Mouse (Mus musculus) megakaryocyte-erythroid progenitor cell, adult 5-6 weeks (primary cell): ENCODE data around the gene Sobp. TPM values are rescaled to one million over a fixed set of nuclear protein-coding genes. Genes with fewer than 3 reads are reported as not detected.

Source experiments
- ATAC-seq: replicated peaks from 2 replicates; pipeline ENCODE4 v1.8.0; 2016; ENCODE audit warnings: mild to moderate bottlenecking, inconsistent platforms; ENCODE audit not compliant: severe bottlenecking, poor library complexity, low FRiP score, low TSS enrichment
- total RNA-seq, 2 experiments: library from RNA; stranded (forward) in 1 of 2; stranded (reverse) in 1 of 2; fragments of 200-1000, 215-1000 nt in 1 of 2; fragments of >200 nt in 1 of 2; fragmentation: Nextera tagmentation in 1 of 2; gene quantifications; 2 replicates each; pipeline ENCODE4 v1.2.3; 2014 to 2017

Sobp gene
- total RNA-seq, 2 experiments from 2014 or later, result not detected

DNA sequence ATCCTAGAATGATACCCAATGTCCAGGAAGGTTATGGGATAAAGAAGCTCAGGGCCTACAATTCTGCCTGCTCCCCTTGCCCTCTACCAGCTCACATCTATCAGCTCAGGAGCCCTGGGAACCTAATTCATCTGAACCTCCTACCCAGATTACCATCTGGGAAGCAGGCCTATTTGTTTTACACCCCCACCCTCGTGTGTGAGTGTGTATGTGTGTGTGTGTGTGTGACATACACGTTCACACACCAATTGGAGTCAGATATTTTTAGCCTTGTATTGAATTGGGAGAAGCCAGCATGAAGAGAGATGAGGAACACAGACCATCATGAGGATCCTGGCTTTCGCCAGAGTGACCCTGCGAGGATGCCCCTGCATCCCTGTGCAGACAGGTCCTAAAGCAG lies 77.7 kb downstream of the Sobp start:
- ATAC-seq, result no peak

DNA sequence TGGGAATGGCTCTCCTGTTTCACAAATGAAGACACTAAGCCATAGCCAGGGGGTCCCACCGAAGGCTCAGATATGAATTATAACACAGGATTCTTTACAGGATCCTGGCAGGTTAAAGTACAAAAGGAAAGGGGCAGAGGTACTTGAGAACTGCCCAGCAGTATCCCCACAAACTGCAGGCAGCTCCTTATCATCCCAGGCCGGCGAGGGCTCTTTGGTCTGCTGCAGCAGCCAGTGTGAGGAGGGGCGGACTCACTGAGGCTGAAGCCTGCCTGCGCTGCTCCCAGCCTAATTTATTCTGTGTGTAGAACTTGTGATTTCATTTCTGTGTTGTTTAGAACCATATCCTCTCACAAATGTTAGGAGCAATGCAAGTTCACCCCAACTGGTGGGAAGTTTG lies 79.8 kb downstream of the Sobp start:
- no peak for ATAC-seq

GRCm38 (mm10) chr10:43093440-43093839 lies 80.9 kb downstream of the Sobp start:
- no peak for ATAC-seq

GRCm38 (mm10) chr10:43090040-43090439 lies 84.3 kb downstream of the Sobp start:
- ATAC-seq, result 0 out of 2 replicates have a peak, but pooled peaks have one; percentile 57

GRCm38 (mm10) chr10:43087421-43087820 lies 86.9 kb downstream of the Sobp start:
- no peak for ATAC-seq

DNA sequence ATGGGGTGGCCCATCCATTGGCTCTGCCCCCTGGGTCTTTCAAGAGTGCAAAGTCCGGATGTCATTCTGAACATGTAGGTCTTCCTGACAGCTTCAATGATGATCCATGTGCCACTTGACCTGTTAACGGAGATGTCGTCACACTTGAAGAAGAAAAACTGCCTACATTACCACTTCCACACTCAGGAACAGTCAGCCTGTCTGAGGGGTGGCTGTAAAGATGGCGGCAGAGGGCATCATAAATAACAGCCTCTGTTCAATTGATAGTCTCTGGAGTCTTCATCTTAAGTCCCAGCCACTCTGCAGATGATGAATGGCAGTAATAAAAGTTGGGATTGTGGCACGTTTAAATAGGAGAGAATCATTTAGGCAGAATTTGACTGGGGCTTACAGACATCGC lies 87.4 kb downstream of the Sobp start:
- ATAC-seq, result no peak

- ATAC-seq, result no peak
Measured at GRCm38 (mm10) chr10:43084087-43084366, 90.3 kb downstream of the Sobp start.

- ATAC-seq, result no peak
Measured at GRCm38 (mm10) chr10:43083288-43084086, 90.8 kb downstream of the Sobp start.

GRCm38 (mm10) chr10:43081316-43081715 lies 93.0 kb downstream of the Sobp start:
- no peak for ATAC-seq

DNA sequence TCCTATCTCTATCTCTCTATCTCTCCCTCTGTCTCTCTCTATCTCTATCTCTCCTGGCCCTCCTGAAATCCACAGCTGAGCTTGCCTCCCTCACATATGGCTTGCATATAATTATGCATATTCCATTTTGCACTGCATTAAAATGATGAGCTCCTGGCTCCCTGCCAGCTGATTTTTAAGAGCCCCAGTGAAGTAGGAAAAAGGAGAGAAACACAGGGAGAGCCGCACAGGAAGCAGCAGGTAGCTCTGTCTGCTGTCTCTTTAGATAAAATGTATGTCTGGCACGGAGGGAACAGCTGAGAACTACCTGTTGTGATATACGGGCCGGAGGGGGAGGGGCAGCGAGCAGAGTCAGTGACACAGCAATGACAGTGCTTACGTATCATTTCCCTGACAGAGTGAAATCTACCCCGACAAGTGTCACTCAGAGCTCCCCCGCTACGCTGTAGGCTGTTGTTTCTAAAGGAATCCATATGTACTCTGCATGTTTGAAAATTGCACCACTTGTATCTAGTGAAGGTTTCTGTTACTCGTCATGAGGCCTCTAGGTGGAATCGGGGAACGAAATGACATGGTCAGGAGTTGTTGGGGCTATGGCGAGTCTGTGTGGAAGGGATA lies 98.7 kb downstream of the Sobp start:
- ATAC-seq, result no peak

DNA sequence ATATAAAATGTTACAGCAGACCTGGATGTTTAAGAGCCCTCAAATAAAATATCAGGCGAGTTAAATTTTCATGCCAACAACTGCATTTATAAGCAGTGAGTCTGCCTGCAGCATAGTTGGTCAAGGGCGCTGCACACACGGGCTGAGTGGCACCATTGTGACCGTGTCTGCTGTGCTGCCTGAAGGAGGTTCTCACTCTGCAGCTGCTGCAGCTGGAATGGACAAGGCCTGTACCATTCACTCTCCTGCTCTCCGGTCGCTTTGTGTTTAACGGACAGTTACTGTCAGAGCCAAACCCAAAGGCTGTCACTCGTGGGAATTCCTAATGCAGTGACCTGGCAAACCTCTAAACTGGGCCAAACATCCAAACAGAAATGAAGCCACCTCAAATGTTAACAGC lies 101.0 kb downstream of the Sobp start:
- ATAC-seq, result no peak

- no peak for ATAC-seq
Measured at GRCm38 (mm10) chr10:43070893-43071292, 103.4 kb downstream of the Sobp start.

DNA sequence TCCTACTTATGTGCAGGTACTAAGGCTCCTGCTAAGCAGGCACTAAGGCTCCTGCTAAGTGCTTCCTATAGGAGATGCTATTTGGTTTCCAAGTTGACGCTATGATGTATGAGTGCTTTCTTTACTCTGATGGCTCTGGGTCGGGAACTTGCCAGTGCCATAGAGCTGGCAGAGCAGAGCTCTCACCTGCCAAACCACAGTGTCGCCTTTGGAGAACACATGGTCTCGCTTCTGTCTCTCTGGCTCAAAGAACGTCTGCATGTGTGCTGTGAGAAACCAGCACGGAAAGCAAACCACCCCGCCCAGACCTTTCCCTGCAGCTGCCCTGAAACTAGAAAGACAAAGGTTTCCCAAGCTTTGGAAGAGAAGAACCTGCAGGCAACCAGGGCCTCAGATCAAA lies 109.0 kb downstream of the Sobp start:
- no peak for ATAC-seq

DNA sequence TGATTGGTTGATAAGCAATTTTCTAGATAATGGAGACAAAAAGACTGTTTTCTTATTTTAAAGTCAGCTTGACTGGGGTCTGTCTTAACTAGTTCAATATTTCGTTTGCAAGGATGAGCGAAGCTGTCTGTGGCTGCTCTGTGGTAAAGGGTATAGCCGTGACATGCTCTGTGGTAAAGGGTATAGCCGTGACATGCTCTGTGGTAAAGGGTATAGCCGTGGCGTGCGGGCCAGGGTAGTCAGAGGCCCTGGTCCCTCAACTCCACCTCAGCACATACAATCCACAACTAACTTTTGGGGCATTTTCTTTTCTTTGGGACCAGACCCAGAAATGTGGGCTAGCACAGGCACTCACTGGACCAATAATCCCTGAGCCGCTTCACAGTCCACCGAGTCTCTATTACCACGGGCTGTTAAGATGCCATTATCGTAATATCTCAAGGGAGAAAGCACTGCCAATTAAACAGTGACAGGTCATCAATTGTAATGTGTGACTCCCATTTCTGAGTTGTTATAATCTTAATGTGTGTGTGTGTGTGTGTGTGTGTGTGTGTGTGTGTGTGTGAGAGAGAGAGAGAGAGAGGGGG lies 112.7 kb downstream of the Sobp start:
- no peak for ATAC-seq

DNA sequence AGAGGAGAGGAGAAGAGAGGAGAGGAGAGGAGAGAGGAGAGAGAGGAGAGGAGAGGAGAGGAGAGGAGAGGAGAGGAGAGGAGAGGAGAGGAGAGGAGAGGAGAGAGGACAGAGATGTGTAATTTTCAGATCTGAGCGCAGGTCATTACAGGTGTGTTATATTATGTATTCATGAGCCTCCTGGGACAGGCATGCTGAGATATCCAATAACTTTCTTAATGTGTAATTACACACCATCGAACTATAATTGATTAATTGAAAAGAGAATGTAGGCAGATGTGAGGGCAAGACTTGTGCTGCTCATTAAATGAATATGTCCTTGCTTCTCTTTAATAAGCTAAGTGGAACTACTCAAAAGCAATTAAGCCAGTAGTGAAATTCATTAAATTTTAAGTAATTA lies 118.9 kb downstream of the Sobp start:
- ATAC-seq, result no peak

GRCm38 (mm10) chr10:43054776-43055175 lies 119.6 kb downstream of the Sobp start:
- no peak for ATAC-seq

DNA sequence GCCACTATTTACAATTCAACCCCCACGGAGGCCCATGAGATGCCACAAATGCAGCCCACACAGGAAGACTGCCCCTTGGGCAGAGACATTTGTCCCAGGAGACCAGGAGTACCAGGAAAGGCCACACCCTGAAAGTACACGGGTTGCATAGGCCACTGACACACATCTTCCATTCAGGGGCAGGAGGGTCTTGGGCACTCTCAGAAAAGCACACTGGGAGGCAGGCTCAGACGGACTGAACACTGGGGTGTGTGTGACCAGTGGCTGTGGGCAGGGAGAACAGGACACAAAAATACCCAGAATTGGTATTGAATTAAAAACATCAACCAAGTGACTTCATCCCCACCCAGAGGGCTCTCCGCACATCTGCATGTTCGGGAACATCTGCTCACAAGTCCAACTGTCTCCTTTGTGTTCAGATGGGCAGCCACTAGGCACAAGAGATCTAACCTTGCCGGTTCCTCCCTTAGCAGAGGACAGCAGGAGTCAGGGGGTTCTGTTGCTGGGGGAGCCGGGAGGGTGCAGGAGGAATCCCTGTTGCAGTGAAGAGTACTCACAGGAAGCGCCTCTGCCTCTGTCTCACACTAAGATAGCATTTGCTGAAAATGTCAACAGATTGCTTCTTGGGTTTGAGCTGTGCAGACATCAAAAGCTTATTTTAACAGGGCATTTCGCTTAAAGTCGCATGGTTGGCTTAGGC lies 120.3 kb downstream of the Sobp start:
- ATAC-seq, result no peak

GRCm38 (mm10) chr10:43052462-43052861 lies 121.9 kb downstream of the Sobp start:
- ATAC-seq, result no peak

- no peak for ATAC-seq
Measured at GRCm38 (mm10) chr10:43047804-43048348, 126.5 kb downstream of the Sobp start.
